Mouse (Mus musculus): ENCODE measurements at regions not wholly inside any gene's neighbourhood (a gene's known extent, or its start where the extent isn't known, plus 50 kb on each side); places are given as distances from the start of the nearest gene placed in this dataset.
A peak's percentile ranks its signal among the peaks of the same experiment; 100 is the strongest.

- no peak overlapping the region for H3K4me2 ChIP-seq (ENCODE audit: low read depth)
- H3K4me1 ChIP-seq (replicated peaks; ENCODE audit: control insufficient read depth in 2 of 2, insufficient read depth in 2 of 2, low read length in 1 of 2), result 0 out of 4 replicates have a peak, but pooled peaks cover 0 to 2% of the 10 kb centered on the region in 2 experiments
- no peaks in the 10 kb centered on the region for H3K27me3 ChIP-seq (ENCODE audit: control insufficient read depth, insufficient read depth, low read length)
- 62% methylated on average over 3 of the region's 3 CpGs for WGBS (ENCODE audit: insufficient replicate concordance)
- no peak for ATAC-seq (ENCODE audit: insufficient read depth)
- no peak overlapping the region for H3K4me3 ChIP-seq (ENCODE audit: insufficient read depth in 1 of 2, low read depth in 2 of 2, low read length in 2 of 2)
- DNase-seq (ENCODE audit: low read depth in 3 of 3, low spot score in 3 of 3), result no peak
- no peaks in the 10 kb centered on the region for H3K9me3 ChIP-seq (ENCODE audit: control insufficient read depth, low read length)
- no peak for TF ChIP-seq EP300 (IDR thresholded peaks at IDR 0.05; ENCODE audit: low read depth)
- TF ChIP-seq CTCF (IDR thresholded peaks at IDR 0.05; ENCODE audit: low read depth), result no peak
- no peak overlapping the region for H3K27ac ChIP-seq
- no peak overlapping the region for H3K9ac ChIP-seq (replicated peaks)
- no peaks in the 10 kb centered on the region for H3K36me3 ChIP-seq (replicated peaks; ENCODE audit: control insufficient read depth, insufficient read depth, low read depth)
These were observed 204.8 kb downstream of the Plk2 start for GRCm38 (mm10) chr13:110599666-110600065.

GRCm38 (mm10) chr13:110600377-110600776, 205.5 kb downstream of the Plk2 start:
- no peak overlapping the region for H3K9ac ChIP-seq (replicated peaks)
- H3K4me3 ChIP-seq (ENCODE audit: insufficient read depth in 1 of 2, low read depth in 2 of 2, low read length in 2 of 2), result no peak overlapping the region
- no peak for ATAC-seq (ENCODE audit: insufficient read depth)
- no peaks in the 10 kb centered on the region for H3K9me3 ChIP-seq (ENCODE audit: control insufficient read depth, low read length)
- no peak for DNase-seq (ENCODE audit: low read depth in 3 of 3, low spot score in 3 of 3)
- TF ChIP-seq EP300 (IDR thresholded peaks at IDR 0.05; ENCODE audit: low read depth), result no peak
- no peak for TF ChIP-seq CTCF (IDR thresholded peaks at IDR 0.05; ENCODE audit: low read depth)
- no peak overlapping the region for H3K4me2 ChIP-seq (ENCODE audit: low read depth)
- H3K27ac ChIP-seq, result no peak overlapping the region
- no peaks in the 10 kb centered on the region for H3K27me3 ChIP-seq (ENCODE audit: control insufficient read depth, insufficient read depth, low read length)
- no peaks in the 10 kb centered on the region for H3K36me3 ChIP-seq (replicated peaks; ENCODE audit: control insufficient read depth, insufficient read depth, low read depth)
- 68% methylated on average over 9 of the region's 9 CpGs for WGBS (ENCODE audit: insufficient replicate concordance)
- H3K4me1 ChIP-seq (replicated peaks; ENCODE audit: control insufficient read depth in 2 of 2, insufficient read depth in 2 of 2, low read length in 1 of 2), result 0 out of 4 replicates have a peak, but pooled peaks cover 0 to 2% of the 10 kb centered on the region in 2 experiments

- Histone ChIP-seq H3K36me3 (replicated peaks; ENCODE audit: control insufficient read depth, insufficient read depth, low read depth) (no peaks in the 10 kb centered on the region), H3K9ac (replicated peaks) (no peak overlapping the region), H3K4me2 (ENCODE audit: low read depth) (no peak overlapping the region), H3K9me3 (ENCODE audit: control insufficient read depth, low read length) (no peaks in the 10 kb centered on the region), H3K4me3 (ENCODE audit: insufficient read depth in 1 of 2, low read depth in 2 of 2, low read length in 2 of 2) (no peak overlapping the region), H3K4me1 (replicated peaks; ENCODE audit: control insufficient read depth in 2 of 2, insufficient read depth in 2 of 2, low read length in 1 of 2) (0 out of 4 replicates have a peak, but pooled peaks cover 0 to 2% of the 10 kb centered on the region in 2 experiments), H3K27me3 (ENCODE audit: control insufficient read depth, insufficient read depth, low read length) (no peaks in the 10 kb centered on the region), H3K27ac (no peak overlapping the region)
- ATAC-seq (ENCODE audit: insufficient read depth) (no peak), DNase-seq (ENCODE audit: low read depth in 3 of 3, low spot score in 3 of 3) (no peak)
- WGBS (ENCODE audit: insufficient replicate concordance), result 59% methylated on average over 5 of the region's 5 CpGs
- TF ChIP-seq EP300 (IDR thresholded peaks at IDR 0.05; ENCODE audit: low read depth) (no peak), CTCF (IDR thresholded peaks at IDR 0.05; ENCODE audit: low read depth) (no peak)
These were observed 206.5 kb downstream of the Plk2 start for GRCm38 (mm10) chr13:110601352-110601751.

- H3K36me3 ChIP-seq (replicated peaks; ENCODE audit: control insufficient read depth, insufficient read depth, low read depth), result no peaks in the 10 kb centered on the region
- no peak overlapping the region for H3K27ac ChIP-seq
These were observed 207.0 kb downstream of the Plk2 start for GRCm38 (mm10) chr13:110601840-110602239.

GRCm38 (mm10) chr13:110602894-110603293, 208.0 kb downstream of the Plk2 start:
- Histone ChIP-seq H3K36me3 (replicated peaks; ENCODE audit: control insufficient read depth, insufficient read depth, low read depth) (no peaks in the 10 kb centered on the region), H3K4me1 (replicated peaks; ENCODE audit: control insufficient read depth in 2 of 2, insufficient read depth in 2 of 2, low read length in 1 of 2) (0 out of 4 replicates have a peak, but pooled peaks cover 0 to 2% of the 10 kb centered on the region in 2 experiments)
- WGBS (ENCODE audit: insufficient replicate concordance), result 50% methylated on average over 1 of the region's 1 CpGs

More at GRCm38 (mm10) chr13:110601840-110602239, 207.0 kb downstream of the Plk2 start:
- TF ChIP-seq CTCF (IDR thresholded peaks at IDR 0.05; ENCODE audit: low read depth), result no peak
- no peak for TF ChIP-seq EP300 (IDR thresholded peaks at IDR 0.05; ENCODE audit: low read depth)
- H3K4me1 ChIP-seq (replicated peaks; ENCODE audit: control insufficient read depth in 2 of 2, insufficient read depth in 2 of 2, low read length in 1 of 2), result 0 out of 4 replicates have a peak, but pooled peaks cover 0 to 2% of the 10 kb centered on the region in 2 experiments
- WGBS (ENCODE audit: insufficient replicate concordance), result 53% methylated on average over 6 of the region's 6 CpGs
- ATAC-seq (ENCODE audit: insufficient read depth), result peak; percentile 23; the same call in 1 of the 2 replicates
- no peaks in the 10 kb centered on the region for H3K27me3 ChIP-seq (ENCODE audit: control insufficient read depth, insufficient read depth, low read length)
- H3K4me2 ChIP-seq (ENCODE audit: low read depth), result no peak overlapping the region
- no peak overlapping the region for H3K4me3 ChIP-seq (ENCODE audit: insufficient read depth in 1 of 2, low read depth in 2 of 2, low read length in 2 of 2)
- DNase-seq (ENCODE audit: low read depth in 3 of 3, low spot score in 3 of 3), result no peak
- H3K9ac ChIP-seq (replicated peaks), result no peak overlapping the region
- H3K9me3 ChIP-seq (ENCODE audit: control insufficient read depth, low read length), result no peaks in the 10 kb centered on the region

More at GRCm38 (mm10) chr13:110602894-110603293, 208.0 kb downstream of the Plk2 start:
- no peak overlapping the region for H3K4me2 ChIP-seq (ENCODE audit: low read depth)
- H3K9ac ChIP-seq (replicated peaks), result no peak overlapping the region
- no peaks in the 10 kb centered on the region for H3K9me3 ChIP-seq (ENCODE audit: control insufficient read depth, low read length)
- no peak for TF ChIP-seq CTCF (IDR thresholded peaks at IDR 0.05; ENCODE audit: low read depth)
- no peak for TF ChIP-seq EP300 (IDR thresholded peaks at IDR 0.05; ENCODE audit: low read depth)
- H3K4me3 ChIP-seq (ENCODE audit: insufficient read depth in 1 of 2, low read depth in 2 of 2, low read length in 2 of 2), result no peak overlapping the region
- DNase-seq (ENCODE audit: low read depth in 3 of 3, low spot score in 3 of 3) (no peak), ATAC-seq (ENCODE audit: insufficient read depth) (no peak)
- H3K27me3 ChIP-seq (ENCODE audit: control insufficient read depth, insufficient read depth, low read length), result no peaks in the 10 kb centered on the region
- no peak overlapping the region for H3K27ac ChIP-seq
